Mouse (Mus musculus) kidney, adult 2 months (tissue): ENCODE results near the gene Abcg1. TPM values are rescaled to one million over a fixed set of nuclear protein-coding genes. Genes with fewer than 3 reads are reported as not detected.
A peak's percentile ranks its signal among the peaks of the same experiment; 100 is the strongest.

ENCODE experiments used
- DNase-seq: peaks from one replicate; pipeline ENCODE4 v3.0.0; 2021
- H3K27ac ChIP-seq: fragments of 200-500 bp; 2 replicates; pipeline ENCODE4 v1.5.1; 2012; ENCODE audit warnings: low read depth, low read length, control low read depth, inconsistent platforms; ENCODE audit not compliant: insufficient read depth
- H3K27me3 ChIP-seq: fragments of 200-500 bp; replicated peaks from 2 replicates; pipeline ENCODE4 v1.6.1; 2012; ENCODE audit warnings: mild to moderate bottlenecking, moderate library complexity, low read length, inconsistent platforms; ENCODE audit not compliant: control insufficient read depth, insufficient read depth
- H3K36me3 ChIP-seq: fragments of 200-500 bp; 2 replicates; pipeline ENCODE4 v1.6.1; 2012; ENCODE audit warnings: mild to moderate bottlenecking, moderate library complexity, low read length, inconsistent platforms; ENCODE audit not compliant: control insufficient read depth, insufficient read depth
- H3K4me1 ChIP-seq: fragments of 200-500 bp; 2 replicates; pipeline ENCODE4 v1.6.1; 2011; ENCODE audit warnings: low read length; ENCODE audit not compliant: control insufficient read depth, insufficient read depth
- H3K4me3 ChIP-seq: fragments of 200-500 bp; 2 replicates; pipeline ENCODE4 v1.5.1; 2011; ENCODE audit warnings: mild to moderate bottlenecking, low read depth, low read length, control low read depth; ENCODE audit not compliant: insufficient read depth
- CTCF ChIP-seq: fragments of 200-500 bp; conservative IDR thresholded peaks from 2 replicates; pipeline ENCODE4 v1.5.1; 2011; ENCODE audit warnings: low read depth, mild to moderate bottlenecking, control low read depth, low read length, moderate library complexity, mixed read lengths; ENCODE audit not compliant: insufficient read depth, insufficient read length
- POLR2A ChIP-seq: fragments of 200-500 bp; IDR thresholded peaks from one replicate; pipeline ENCODE4 v1.6.1; 2011; ENCODE audit warnings: low read depth, low read length, control low read depth
- WGBS: fragments of 180-500 bp; shearing (Covaris S2); methylation state at CpG from one replicate; pipeline ENCODE4 v1.1.7; 2018; 5-methylcytosine and 5-hydroxymethylcytosine counted together
- polyA plus RNA-seq: library from polyadenylated mRNA; depleted of rRNA; stranded (reverse); fragments of >200 nt; gene quantifications from 2 replicates; pipeline ENCODE4 v1.2.3, GENCODE M21; 2012

Gene Abcg1
- polyA plus RNA-seq, 1 experiment, result 8.2 TPM

DNA sequence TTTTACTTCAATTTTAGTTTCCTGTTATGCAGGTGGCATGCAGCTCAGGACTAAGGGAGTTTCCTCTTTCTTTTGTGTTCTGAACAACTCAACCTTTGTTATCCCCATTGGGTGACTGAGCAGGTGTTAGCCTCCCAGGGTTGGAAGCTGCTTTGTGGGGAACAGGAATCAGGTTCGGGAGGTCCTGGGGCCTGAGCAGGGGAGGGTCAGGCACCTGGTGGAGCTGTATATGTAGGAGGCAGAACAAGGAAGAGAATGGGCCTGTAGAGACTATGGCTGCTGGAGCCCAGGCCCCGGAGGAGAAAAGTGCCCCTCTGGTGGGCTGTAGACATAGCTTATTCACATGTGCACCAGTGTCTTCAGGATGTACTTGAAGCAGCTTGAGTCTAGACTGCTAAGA is 24.2 kb upstream of the Abcg1 start:
- WGBS, result 82% methylated on average over 2 of the region's 2 CpGs
- H3K4me3 ChIP-seq, result no peak overlapping the region
- H3K27me3 ChIP-seq, result no peaks in the 10 kb centered on the region
- TF ChIP-seq CTCF (no peak), POLR2A (no peak)
- no peak for DNase-seq
- H3K27ac ChIP-seq, result no peak overlapping the region
- H3K36me3 ChIP-seq, result no peaks in the 10 kb centered on the region
- H3K4me1 ChIP-seq, result no peaks in the 10 kb centered on the region

DNA sequence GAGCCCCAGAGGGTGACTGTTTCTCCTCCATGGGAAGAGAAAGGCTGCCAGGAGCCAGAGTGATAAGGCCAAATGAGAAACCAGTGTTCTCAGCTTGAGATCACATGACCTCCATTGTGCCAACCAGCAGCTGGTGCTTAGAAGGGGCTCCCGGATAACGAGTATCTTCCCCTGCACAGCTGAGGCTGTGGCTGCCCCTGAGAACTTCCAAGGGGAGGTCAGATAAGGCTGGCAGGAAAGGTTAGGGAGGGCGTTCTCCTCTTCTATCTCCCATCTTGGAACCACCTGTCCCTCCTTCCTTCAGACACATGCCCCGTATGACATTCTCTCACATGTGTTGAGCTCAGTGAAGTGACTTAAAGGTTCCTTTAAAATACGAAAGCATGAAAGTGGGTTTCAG is 23.3 kb upstream of the Abcg1 start:
- H3K36me3 ChIP-seq, result no peaks in the 10 kb centered on the region
- H3K4me1 ChIP-seq, result no peaks in the 10 kb centered on the region
- no peak for TF ChIP-seq POLR2A
- TF ChIP-seq CTCF, result no peak
- DNase-seq, result no peak
- H3K27ac ChIP-seq, result no peak overlapping the region
- H3K27me3 ChIP-seq, result no peaks in the 10 kb centered on the region
- 70% methylated on average over 5 of the region's 5 CpGs for WGBS
- H3K4me3 ChIP-seq, result no peak overlapping the region

DNA sequence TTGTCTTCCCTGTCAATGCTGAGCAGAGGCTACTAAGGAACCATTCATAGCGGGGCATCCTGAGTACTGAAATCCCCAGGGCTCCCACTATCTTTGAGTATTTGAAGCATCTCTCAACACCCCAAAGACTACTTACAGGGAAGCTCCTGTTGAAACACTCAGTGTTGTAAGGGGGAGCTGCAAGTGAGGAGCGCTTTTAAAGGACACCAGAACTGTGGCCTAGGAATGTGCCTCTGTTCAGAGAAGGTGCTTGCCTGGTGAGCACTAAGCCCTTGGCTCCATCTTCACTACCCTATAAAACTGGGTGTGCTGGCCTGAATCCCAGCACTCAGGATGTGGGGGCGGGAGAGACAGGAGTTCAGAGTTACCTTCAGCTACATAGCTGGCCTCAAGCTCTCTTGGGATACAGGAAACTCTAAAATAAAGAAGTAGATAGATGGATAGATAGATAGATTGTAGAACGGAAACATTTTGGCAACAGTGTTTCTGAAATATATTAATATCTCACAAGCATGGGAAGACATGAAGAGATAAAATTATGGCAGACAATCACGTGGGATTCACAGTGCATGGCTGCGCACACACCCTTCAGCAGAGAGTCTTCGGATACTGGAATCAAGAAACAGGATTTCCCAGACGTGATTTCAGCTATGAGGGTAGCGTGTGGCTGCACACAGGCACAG is 22.7 kb upstream of the Abcg1 start:
- no peak for DNase-seq
- H3K4me3 ChIP-seq, result no peak overlapping the region
- H3K36me3 ChIP-seq, result no peaks in the 10 kb centered on the region
- H3K27ac ChIP-seq, result no peak overlapping the region
- WGBS, result 72% methylated on average over 9 of the region's 9 CpGs
- H3K27me3 ChIP-seq, result no peaks in the 10 kb centered on the region
- no peaks in the 10 kb centered on the region for H3K4me1 ChIP-seq
- TF ChIP-seq CTCF (no peak), POLR2A (no peak)

DNA sequence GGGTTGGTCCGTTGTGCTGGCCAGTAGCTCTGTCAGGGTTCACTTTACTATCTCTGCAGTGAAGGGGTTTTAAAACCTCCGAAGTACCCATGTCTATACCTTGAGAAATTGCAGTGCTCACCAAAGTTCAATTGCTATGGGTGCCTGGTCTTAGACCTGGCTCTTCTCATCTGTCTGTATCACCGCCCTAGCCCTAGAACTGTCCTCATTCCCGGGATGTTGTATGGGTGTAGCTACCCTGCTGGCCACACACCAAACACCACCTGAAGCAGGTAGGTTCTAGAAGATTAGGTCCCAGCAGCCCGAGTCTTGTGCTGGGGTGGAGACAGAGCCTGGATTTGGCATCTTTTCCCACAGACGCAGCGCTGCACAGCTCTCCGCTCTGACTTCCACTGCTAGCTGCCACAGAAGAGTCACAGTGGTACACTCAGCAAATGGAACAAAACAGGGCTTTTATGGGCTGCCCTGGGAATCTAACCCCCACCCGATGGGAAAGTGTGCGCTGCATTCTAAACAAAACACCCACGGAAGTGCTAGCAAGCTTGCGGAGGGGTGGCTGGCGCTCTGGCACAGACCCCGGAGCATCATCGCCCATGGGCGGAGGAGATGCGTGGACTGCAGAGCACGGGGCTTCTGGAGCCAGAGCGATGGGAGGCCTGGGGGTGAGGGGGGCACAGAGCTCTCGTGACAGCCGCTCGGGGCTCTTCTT is 21.2 kb upstream of the Abcg1 start:
- no peak for DNase-seq
- WGBS, result 70% methylated on average over 22 of the region's 22 CpGs
- no peak overlapping the region for H3K27ac ChIP-seq
- no peak overlapping the region for H3K4me3 ChIP-seq
- no peaks in the 10 kb centered on the region for H3K27me3 ChIP-seq
- no peaks in the 10 kb centered on the region for H3K4me1 ChIP-seq
- TF ChIP-seq POLR2A, result no peak
- no peaks in the 10 kb centered on the region for H3K36me3 ChIP-seq

DNA sequence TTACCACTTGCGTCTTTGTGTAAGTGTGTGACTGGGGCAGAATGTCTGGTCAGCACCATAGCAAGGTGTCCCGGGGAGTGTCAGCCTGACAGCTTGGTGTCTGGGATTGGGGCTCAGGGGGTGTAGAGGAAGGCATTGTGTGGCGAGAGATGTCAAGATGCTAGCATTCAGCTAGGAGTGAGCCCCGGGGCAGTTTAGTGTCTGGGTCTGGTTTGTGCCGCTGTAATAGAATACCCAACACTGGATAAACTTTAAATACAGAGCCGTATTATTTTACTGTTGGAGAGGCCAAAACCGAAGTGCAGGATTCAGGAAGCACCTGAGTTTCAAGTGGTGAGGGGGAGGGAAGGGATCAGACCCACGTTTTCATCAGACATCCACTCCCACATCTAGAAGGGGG is 20.1 kb upstream of the Abcg1 start:
- DNase-seq, result no peak
- Histone ChIP-seq H3K4me3 (no peak overlapping the region), H3K27ac (no peak overlapping the region), H3K27me3 (no peaks in the 10 kb centered on the region), H3K4me1 (no peaks in the 10 kb centered on the region), H3K36me3 (no peaks in the 10 kb centered on the region)
- WGBS, result 56% methylated on average over 8 of the region's 8 CpGs
- TF ChIP-seq CTCF (no peak), POLR2A (no peak)

DNA sequence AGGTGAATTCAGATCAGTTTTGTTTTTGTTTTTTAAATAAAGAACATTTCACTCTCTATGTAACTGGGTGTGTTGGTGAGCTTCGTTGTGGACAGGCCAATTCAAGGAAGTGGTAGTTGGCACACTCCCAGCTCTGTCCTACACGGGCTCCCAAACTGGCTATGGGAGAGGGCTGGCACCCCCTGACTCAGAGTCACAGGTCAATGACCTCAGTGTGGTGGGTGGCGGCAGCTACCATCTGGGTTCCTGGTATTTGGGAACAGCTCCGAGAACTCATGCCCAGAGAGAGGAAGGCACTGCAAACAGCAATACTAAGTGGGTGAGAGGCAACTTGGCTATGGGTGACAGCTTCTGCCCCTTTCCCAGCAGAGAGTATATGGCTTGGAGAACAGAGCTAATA is 19.1 kb upstream of the Abcg1 start:
- Histone ChIP-seq H3K27ac (no peak overlapping the region), H3K36me3 (no peaks in the 10 kb centered on the region), H3K4me1 (no peaks in the 10 kb centered on the region), H3K27me3 (no peaks in the 10 kb centered on the region), H3K4me3 (no peak overlapping the region)
- DNase-seq, result peak; percentile 50
- WGBS, result 33% methylated on average over 4 of the region's 4 CpGs
- no peak for TF ChIP-seq CTCF
- TF ChIP-seq POLR2A, result no peak

DNA sequence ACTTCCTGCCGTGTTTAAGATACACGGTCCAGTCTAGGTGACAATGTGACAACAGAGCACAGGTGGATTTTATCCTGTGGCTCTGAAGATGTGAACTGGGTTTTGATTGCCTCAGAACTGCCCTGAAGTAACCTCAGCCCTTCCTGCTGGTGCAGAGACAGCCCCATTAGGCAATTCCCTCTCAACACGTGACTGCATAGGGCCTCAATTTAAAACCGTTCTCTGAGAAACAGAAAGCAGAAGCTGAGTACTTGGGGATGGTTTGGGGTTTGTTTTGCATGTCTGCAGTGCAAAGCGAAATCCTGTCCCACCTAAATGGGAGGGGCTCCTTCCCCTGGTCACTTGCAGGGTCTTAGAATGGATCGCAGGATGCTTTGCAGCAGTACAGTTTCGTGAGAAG is 17.8 kb upstream of the Abcg1 start:
- H3K27me3 ChIP-seq, result no peaks in the 10 kb centered on the region
- peak; percentile 31 for DNase-seq
- H3K36me3 ChIP-seq, result no peaks in the 10 kb centered on the region
- H3K27ac ChIP-seq, result no peak overlapping the region
- no peak overlapping the region for H3K4me3 ChIP-seq
- TF ChIP-seq POLR2A (no peak), CTCF (no peak)
- WGBS, result 53% methylated on average over 7 of the region's 7 CpGs
- no peaks in the 10 kb centered on the region for H3K4me1 ChIP-seq

DNA sequence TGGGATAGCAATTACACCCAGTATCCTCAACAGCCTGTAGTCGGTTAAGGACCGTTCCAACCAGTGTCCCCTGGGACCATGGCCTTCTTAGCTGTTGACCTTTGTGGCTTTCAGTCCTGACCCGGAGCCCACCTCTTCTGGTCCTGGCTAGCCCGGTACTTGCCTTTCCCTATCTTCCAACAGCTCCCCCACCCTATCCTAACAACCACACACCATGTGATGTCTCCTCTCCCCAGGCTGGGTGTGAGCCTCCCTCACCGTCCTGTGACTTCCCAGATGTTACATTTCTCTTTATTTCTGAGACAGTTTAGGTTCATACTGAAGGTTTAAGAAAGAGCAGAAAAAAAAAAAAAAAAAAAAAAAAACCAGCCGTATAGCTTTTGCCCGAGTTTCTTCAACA is 17.1 kb upstream of the Abcg1 start:
- no peaks in the 10 kb centered on the region for H3K4me1 ChIP-seq
- DNase-seq, result no peak
- H3K4me3 ChIP-seq, result no peak overlapping the region
- H3K27me3 ChIP-seq, result no peaks in the 10 kb centered on the region
- TF ChIP-seq POLR2A, result no peak
- no peaks in the 10 kb centered on the region for H3K36me3 ChIP-seq
- WGBS, result 66% methylated on average over 7 of the region's 7 CpGs
- H3K27ac ChIP-seq, result no peak overlapping the region
